Mouse (Mus musculus): ENCODE data around the gene Arhgap21. TPM values are rescaled to one million over a fixed set of nuclear protein-coding genes. Genes with fewer than 3 reads are reported as not detected.

Arhgap21 gene
- polyA plus RNA-seq, 1 experiment from 2014 or later, result 62.7 TPM

Other genes with a start within 250 kb of the Arhgap21 start
- gene Enkur, start 236.5 kb upstream of the Arhgap21 start, polyA plus RNA-seq (2014; fragmentation: Nextera tagmentation; extraction: Ambion mirVana), result 3.7 and 4.8 TPM in 2 replicates
- gene Thnsl1, start 236.8 kb upstream of the Arhgap21 start, polyA plus RNA-seq (2014; fragmentation: Nextera tagmentation; extraction: Ambion mirVana), result 22.4 and 26.7 TPM in 2 replicates